Mouse (Mus musculus): ENCODE measurements at regions not wholly inside any gene's neighbourhood (a gene's known extent, or its start where the extent isn't known, plus 50 kb on each side); places are given as distances from the start of the nearest gene placed in this dataset.
"Not testable (repeated sequence)": the region's sequence is repeated elsewhere in the genome, so short reads cannot be mapped to it uniquely, and the experiment has no call there.

- intact Hi-C loops (cut with DNase I), result no loop called here
Observed at GRCm38 (mm10) chr2:181930037-181930436, 60.9 kb upstream of the Gm14496 start.

GRCm38 (mm10) chr2:181930538-181930937, 60.4 kb upstream of the Gm14496 start:
- intact Hi-C loops (cut with DNase I); DNase-seq (ENCODE audit: low spot score in 2 of 2): not testable (repeated sequence)

More at GRCm38 (mm10) chr2:181930037-181930436, 60.9 kb upstream of the Gm14496 start:
- DNase-seq (ENCODE audit: low spot score in 2 of 2), result no peak

GRCm38 (mm10) chr2:181931077-181931815, 59.7 kb upstream of the Gm14496 start:
- intact Hi-C loops (cut with DNase I), result not testable (repeated sequence)

GRCm38 (mm10) chr2:181931918-181932605, 58.9 kb upstream of the Gm14496 start:
- DNase-seq (ENCODE audit: low spot score in 2 of 2), result no peak
- intact Hi-C loops (cut with DNase I), result no loop called here

More at GRCm38 (mm10) chr2:181931077-181931815, 59.7 kb upstream of the Gm14496 start:
- DNase-seq (ENCODE audit: low spot score in 2 of 2), result peak; percentile 27 to 42
